Mouse (Mus musculus): ENCODE data around the gene Ube2z. TPM values are rescaled to one million over a fixed set of nuclear protein-coding genes. Genes with fewer than 3 reads are reported as not detected.

Gene Ube2z
- polyA plus RNA-seq, 1 experiment from 2014 or later, result 20.9 TPM

GRCm38 (mm10) chr11:96046028-96046427 is 19.2 kb downstream of the Ube2z start:
- ATAC-seq (ENCODE audit: low FRiP score), result no peak
- H3K4me1 ChIP-seq (replicated peaks; ENCODE audit: control insufficient read depth, insufficient read depth, low read length), result no peaks in the 10 kb centered on the region
- no peak overlapping the region for H3K9ac ChIP-seq (ENCODE audit: low read depth, low read length)
- H3K36me3 ChIP-seq (ENCODE audit: control insufficient read depth, insufficient read depth, low read length), result peaks cover 16% of the 10 kb centered on the region; the same call in 1 of the 2 replicates
- H3K9me3 ChIP-seq (ENCODE audit: control insufficient read depth, low read length), result no peaks in the 10 kb centered on the region
- 85% methylated on average over 8 of the region's 8 CpGs for WGBS
- no peaks in the 10 kb centered on the region for H3K27me3 ChIP-seq (ENCODE audit: control insufficient read depth, insufficient read depth, low read length)
- no peak overlapping the region for H3K27ac ChIP-seq (ENCODE audit: low read depth, low read length)
- no peak overlapping the region for H3K4me2 ChIP-seq (replicated peaks; ENCODE audit: low read depth, low read length)
- no peak overlapping the region for H3K4me3 ChIP-seq (ENCODE audit: low read depth, low read length)
- no peak for DNase-seq (ENCODE audit: low spot score)

- H3K9me3 ChIP-seq (ENCODE audit: control insufficient read depth, low read length), result no peaks in the 10 kb centered on the region
- no peak for DNase-seq (ENCODE audit: low spot score)
- no peak overlapping the region for H3K4me2 ChIP-seq (replicated peaks; ENCODE audit: low read depth, low read length)
- H3K36me3 ChIP-seq (ENCODE audit: control insufficient read depth, insufficient read depth, low read length), result peaks cover 13% of the 10 kb centered on the region; the same call in 1 of the 2 replicates
- H3K4me3 ChIP-seq (ENCODE audit: low read depth, low read length), result no peak overlapping the region
- no peak for ATAC-seq (ENCODE audit: low FRiP score)
- H3K27ac ChIP-seq (ENCODE audit: low read depth, low read length), result no peak overlapping the region
- no peak overlapping the region for H3K9ac ChIP-seq (ENCODE audit: low read depth, low read length)
- H3K27me3 ChIP-seq (ENCODE audit: control insufficient read depth, insufficient read depth, low read length), result no peaks in the 10 kb centered on the region
- 87% methylated on average over 11 of the region's 11 CpGs for WGBS
- no peaks in the 10 kb centered on the region for H3K4me1 ChIP-seq (replicated peaks; ENCODE audit: control insufficient read depth, insufficient read depth, low read length)
Observed at GRCm38 (mm10) chr11:96044803-96045567, 20.2 kb downstream of the Ube2z start.

GRCm38 (mm10) chr11:96038560-96038959 is 26.6 kb downstream of the Ube2z start:
- Histone ChIP-seq H3K9ac (ENCODE audit: low read depth, low read length) (no peak overlapping the region), H3K4me2 (replicated peaks; ENCODE audit: low read depth, low read length) (no peak overlapping the region), H3K27me3 (ENCODE audit: control insufficient read depth, insufficient read depth, low read length) (no peaks in the 10 kb centered on the region), H3K4me3 (ENCODE audit: low read depth, low read length) (no peak overlapping the region), H3K9me3 (ENCODE audit: control insufficient read depth, low read length) (no peaks in the 10 kb centered on the region), H3K4me1 (replicated peaks; ENCODE audit: control insufficient read depth, insufficient read depth, low read length) (no peaks in the 10 kb centered on the region; the same call in 1 of the 2 replicates), H3K36me3 (ENCODE audit: control insufficient read depth, insufficient read depth, low read length) (peaks cover 3% of the 10 kb centered on the region; the same call in 1 of the 2 replicates), H3K27ac (ENCODE audit: low read depth, low read length) (no peak overlapping the region)
- DNase-seq (ENCODE audit: low spot score) (no peak), ATAC-seq (ENCODE audit: low FRiP score) (no peak)
- WGBS, result 96% methylated on average over 1 of the region's 1 CpGs

GRCm38 (mm10) chr11:96037499-96037898 is 27.7 kb downstream of the Ube2z start:
- H3K9me3 ChIP-seq (ENCODE audit: control insufficient read depth, low read length), result no peaks in the 10 kb centered on the region
- H3K27ac ChIP-seq (ENCODE audit: low read depth, low read length), result no peak overlapping the region
- WGBS, result 96% methylated on average over 5 of the region's 5 CpGs
- H3K4me1 ChIP-seq (replicated peaks; ENCODE audit: control insufficient read depth, insufficient read depth, low read length), result no peaks in the 10 kb centered on the region; the same call in 1 of the 2 replicates
- ATAC-seq (ENCODE audit: low FRiP score) (no peak), DNase-seq (ENCODE audit: low spot score) (no peak)
- H3K27me3 ChIP-seq (ENCODE audit: control insufficient read depth, insufficient read depth, low read length), result no peaks in the 10 kb centered on the region
- peaks cover 3% of the 10 kb centered on the region; the same call in 1 of the 2 replicates for H3K36me3 ChIP-seq (ENCODE audit: control insufficient read depth, insufficient read depth, low read length)
- H3K4me3 ChIP-seq (ENCODE audit: low read depth, low read length), result no peak overlapping the region
- H3K9ac ChIP-seq (ENCODE audit: low read depth, low read length), result no peak overlapping the region
- H3K4me2 ChIP-seq (replicated peaks; ENCODE audit: low read depth, low read length), result no peak overlapping the region

- ATAC-seq (ENCODE audit: low FRiP score), result no peak
- WGBS, result 12% methylated on average over 6 of the region's 6 CpGs
- Histone ChIP-seq H3K4me3 (ENCODE audit: low read depth, low read length) (peak overlapping the region; percentile 87), H3K36me3 (ENCODE audit: control insufficient read depth, insufficient read depth, low read length) (no peaks in the 10 kb centered on the region), H3K4me1 (replicated peaks; ENCODE audit: control insufficient read depth, insufficient read depth, low read length) (no peaks in the 10 kb centered on the region; the same call in 1 of the 2 replicates), H3K27ac (ENCODE audit: low read depth, low read length) (peak overlapping the region; percentile 58; the same call in 1 of the 2 replicates), H3K9me3 (ENCODE audit: control insufficient read depth, low read length) (no peaks in the 10 kb centered on the region), H3K27me3 (ENCODE audit: control insufficient read depth, insufficient read depth, low read length) (no peaks in the 10 kb centered on the region), H3K4me2 (replicated peaks; ENCODE audit: low read depth, low read length) (peak overlapping the region; percentile 86), H3K9ac (ENCODE audit: low read depth, low read length) (peak overlapping the region; percentile 83)
- no peak for DNase-seq (ENCODE audit: low spot score)
Observed at GRCm38 (mm10) chr11:96035133-96035532, 30.1 kb downstream of the Ube2z start.

GRCm38 (mm10) chr11:96034596-96035052 is 30.6 kb downstream of the Ube2z start, which contains the start of gene Snf8:
TSS of gene Snf8 (plus strand) at chr11:96034885.
- 2% methylated on average over 29 of the region's 29 CpGs for WGBS

GRCm38 (mm10) chr11:96034116-96034515 is 31.1 kb downstream of the Ube2z start:
- WGBS, result 49% methylated on average over 8 of the region's 8 CpGs
- Histone ChIP-seq H3K27me3 (ENCODE audit: control insufficient read depth, insufficient read depth, low read length) (no peaks in the 10 kb centered on the region; the same call in 1 of the 2 replicates), H3K4me1 (replicated peaks; ENCODE audit: control insufficient read depth, insufficient read depth, low read length) (no peaks in the 10 kb centered on the region; the same call in 1 of the 2 replicates), H3K9ac (ENCODE audit: low read depth, low read length) (no peak overlapping the region), H3K4me2 (replicated peaks; ENCODE audit: low read depth, low read length) (peak overlapping the region; percentile 86), H3K36me3 (ENCODE audit: control insufficient read depth, insufficient read depth, low read length) (no peaks in the 10 kb centered on the region), H3K4me3 (ENCODE audit: low read depth, low read length) (peak overlapping the region; percentile 87), H3K27ac (ENCODE audit: low read depth, low read length) (no peak overlapping the region), H3K9me3 (ENCODE audit: control insufficient read depth, low read length) (no peaks in the 10 kb centered on the region)
- DNase-seq (ENCODE audit: low spot score) (no peak), ATAC-seq (ENCODE audit: low FRiP score) (no peak)

More at GRCm38 (mm10) chr11:96034596-96035052, 30.6 kb downstream of the Ube2z start, which contains the start of gene Snf8:
- Histone ChIP-seq H3K36me3 (ENCODE audit: control insufficient read depth, insufficient read depth, low read length) (no peaks in the 10 kb centered on the region), H3K27me3 (ENCODE audit: control insufficient read depth, insufficient read depth, low read length) (no peaks in the 10 kb centered on the region), H3K4me2 (replicated peaks; ENCODE audit: low read depth, low read length) (peak within 1 kb of the TSS; percentile 86), H3K4me1 (replicated peaks; ENCODE audit: control insufficient read depth, insufficient read depth, low read length) (no peaks in the 10 kb centered on the region; the same call in 1 of the 2 replicates), H3K9me3 (ENCODE audit: control insufficient read depth, low read length) (no peaks in the 10 kb centered on the region), H3K27ac (ENCODE audit: low read depth, low read length) (peak within 1 kb of the TSS; percentile 58; the same call in 1 of the 2 replicates), H3K4me3 (ENCODE audit: low read depth, low read length) (peak within 1 kb of the TSS; percentile 87), H3K9ac (ENCODE audit: low read depth, low read length) (peak within 1 kb of the TSS; percentile 83)
- ATAC-seq (ENCODE audit: low FRiP score) (peak; percentile 47), DNase-seq (ENCODE audit: low spot score) (peak; percentile 98)

- ATAC-seq (ENCODE audit: low FRiP score) (no peak), DNase-seq (ENCODE audit: low spot score) (no peak)
- no peak overlapping the region for H3K4me3 ChIP-seq (ENCODE audit: low read depth, low read length)
- no peaks in the 10 kb centered on the region; the same call in 1 of the 2 replicates for H3K4me1 ChIP-seq (replicated peaks; ENCODE audit: control insufficient read depth, insufficient read depth, low read length)
- no peaks in the 10 kb centered on the region for H3K36me3 ChIP-seq (ENCODE audit: control insufficient read depth, insufficient read depth, low read length)
- no peak overlapping the region for H3K9ac ChIP-seq (ENCODE audit: low read depth, low read length)
- H3K27me3 ChIP-seq (ENCODE audit: control insufficient read depth, insufficient read depth, low read length), result no peaks in the 10 kb centered on the region; the same call in 1 of the 2 replicates
- WGBS, result 93% methylated on average over 3 of the region's 3 CpGs
- no peak overlapping the region for H3K27ac ChIP-seq (ENCODE audit: low read depth, low read length)
- no peaks in the 10 kb centered on the region for H3K9me3 ChIP-seq (ENCODE audit: control insufficient read depth, low read length)
- no peak overlapping the region for H3K4me2 ChIP-seq (replicated peaks; ENCODE audit: low read depth, low read length)
Observed at GRCm38 (mm10) chr11:96033264-96033663, 31.9 kb downstream of the Ube2z start.
